Mouse (Mus musculus) cortical plate, adult 2 months (tissue): Measurements from ENCODE around the gene Med25.

Experiments used
- CTCF ChIP-seq: fragments of 200-500 bp; IDR thresholded peaks from 2 replicates; pipeline ENCODE4 v1.5.1; 2011; ENCODE audit warnings: mild to moderate bottlenecking, control low read depth, low read length; ENCODE audit not compliant: insufficient read depth; ENCODE audit errors: extremely low read depth
- POLR2A ChIP-seq: fragments of 200-500 bp; IDR thresholded peaks from 2 replicates; pipeline ENCODE4 v1.6.1; 2011; ENCODE audit warnings: mild to moderate bottlenecking, low read length, control low read depth; ENCODE audit not compliant: insufficient read depth; ENCODE audit errors: extremely low read depth

GRCm38 (mm10) chr7:44862434-44862833, 30.1 kb downstream of the Med25 start:
- TF ChIP-seq CTCF (no peak), POLR2A (no peak)
